Comparison of ENCODE assay signal across 15 mouse cellular contexts in genomic region chr1:121546844-121547243, GRCm38 (mm10).
"Had no signal": no experiment of that assay in that cellular context is flagged by ENCODE, and none has a peak within 500 bp of the region (broad histone marks: within the 10 kb centered on the region; RNA-seq: fewer than 3 reads in every experiment).

No protein-coding gene starts in this region.

- DNase-seq: kidney, adult 18-20 months; kidney, adult 9 months; kidney, postnatal 14 days; kidney, postnatal 4 days; liver; lung, adult 18-20 months; lung, postnatal 10 days; lung, postnatal 36 days; thymus, adult 2 months; thymus, postnatal 14 days; thymus, postnatal 4 days had no signal

- ATAC-seq: inflammation-experienced regulatory T-cells, adult 6 months; intestine, embryonic 16.5 days; liver, embryonic 12.5 days; midbrain, embryonic 15.5 days had no signal
